Mouse (Mus musculus) hindbrain, embryonic 16.5 days (tissue): ENCODE data around the gene Rdh8. TPM values are rescaled to one million over a fixed set of nuclear protein-coding genes. Genes with fewer than 3 reads are reported as not detected.

Experiments used
- ATAC-seq: fragments of 200-750 bp; cut with Nextera tagmentation; 2 replicates; pipeline ENCODE4 v1.8.0; 2017; ENCODE audit warnings: moderate TSS enrichment, moderate library complexity
- H3K27ac ChIP-seq: fragments of 300-500 bp; sonication (generic); 2 replicates; pipeline ENCODE4 v1.5.1; 2014; ENCODE audit warnings: low read depth, mild to moderate bottlenecking, control low read depth, low read length, moderate library complexity
- H3K27me3 ChIP-seq: fragments of 300-500 bp; sonication (generic); replicated peaks from 2 replicates; pipeline ENCODE4 v1.6.1; 2014; ENCODE audit warnings: low read length; ENCODE audit not compliant: control insufficient read depth, insufficient read depth
- H3K36me3 ChIP-seq: fragments of 300-500 bp; sonication (generic); 2 replicates; pipeline ENCODE4 v1.6.1; 2014; ENCODE audit warnings: mild to moderate bottlenecking, low read length, moderate library complexity, mixed read lengths; ENCODE audit not compliant: control insufficient read depth, insufficient read depth
- H3K4me1 ChIP-seq: fragments of 300-500 bp; sonication (generic); 2 replicates; pipeline ENCODE4 v1.6.1; 2014; ENCODE audit warnings: low read depth, low read length; ENCODE audit not compliant: control insufficient read depth, insufficient read depth
- H3K4me2 ChIP-seq: fragments of 300-500 bp; sonication (generic); 2 replicates; pipeline ENCODE4 v1.6.1; 2014; ENCODE audit warnings: mild to moderate bottlenecking, low read length, control low read depth, moderate library complexity
- H3K4me3 ChIP-seq: fragments of 300-500 bp; sonication (generic); 2 replicates; pipeline ENCODE4 v1.5.1; 2014; ENCODE audit warnings: mild to moderate bottlenecking, low read length, control low read depth, moderate library complexity
- H3K9ac ChIP-seq: fragments of 300-500 bp; sonication (generic); 2 replicates; pipeline ENCODE4 v1.6.1; 2014; ENCODE audit warnings: low read depth, mild to moderate bottlenecking, control low read depth, low read length, moderate library complexity
- H3K9me3 ChIP-seq: fragments of 300-500 bp; sonication (generic); 2 replicates; pipeline ENCODE4 v1.6.1; 2014; ENCODE audit warnings: mild to moderate bottlenecking, low read length, moderate library complexity; ENCODE audit not compliant: control insufficient read depth
- WGBS: fragments of 180-500 bp; shearing (Covaris S2); extraction: QIAGEN DNeasy Blood & Tissue Kit; methylation state at CpG from one replicate; pipeline ENCODE4 v1.1.7; 2014; 5-methylcytosine and 5-hydroxymethylcytosine counted together
- polyA plus RNA-seq: library from polyadenylated mRNA; unstranded; fragments of >200 nt; fragmentation: Nextera tagmentation; extraction: Ambion mirVana; gene quantifications from 2 replicates; pipeline ENCODE4 v1.2.1, GENCODE M21; 2015

Rdh8 gene
- polyA plus RNA-seq, 1 experiment from 2014 or later: not detected

- no peaks in the 10 kb centered on the region for H3K4me1 ChIP-seq
- H3K27ac ChIP-seq: no peak overlapping the region
- H3K36me3 ChIP-seq: no peaks in the 10 kb centered on the region
- peaks cover 6% of the 10 kb centered on the region; the same call in 1 of the 2 replicates for H3K9me3 ChIP-seq
- no peak for ATAC-seq
- 59% methylated on average over 5 of the region's 5 CpGs for WGBS
- H3K4me3 ChIP-seq: no peak overlapping the region
- H3K27me3 ChIP-seq: no peaks in the 10 kb centered on the region
- no peak overlapping the region for H3K9ac ChIP-seq
- no peak overlapping the region for H3K4me2 ChIP-seq
Observed at GRCm38 (mm10) chr9:20805706-20806105, 12.6 kb upstream of the Rdh8 start.

- Histone ChIP-seq H3K9me3 (no peaks in the 10 kb centered on the region), H3K9ac (no peak overlapping the region), H3K4me1 (peaks cover 4% of the 10 kb centered on the region), H3K4me2 (no peak overlapping the region), H3K27ac (no peak overlapping the region), H3K4me3 (no peak overlapping the region), H3K36me3 (no peaks in the 10 kb centered on the region), H3K27me3 (no peaks in the 10 kb centered on the region; the same call in 1 of the 2 replicates)
- 55% methylated on average over 4 of the region's 4 CpGs for WGBS
- no peak for ATAC-seq
Observed at GRCm38 (mm10) chr9:20810271-20810670, 8.0 kb upstream of the Rdh8 start.

- peaks cover 4% of the 10 kb centered on the region for H3K4me1 ChIP-seq
- H3K36me3 ChIP-seq: no peaks in the 10 kb centered on the region
- WGBS: 73% methylated on average over 1 of the region's 1 CpGs
- H3K4me2 ChIP-seq: no peak overlapping the region
- H3K9ac ChIP-seq: no peak overlapping the region
- ATAC-seq: no peak
- no peaks in the 10 kb centered on the region; the same call in 1 of the 2 replicates for H3K27me3 ChIP-seq
- H3K9me3 ChIP-seq: no peaks in the 10 kb centered on the region
- no peak overlapping the region for H3K4me3 ChIP-seq
- H3K27ac ChIP-seq: no peak overlapping the region
Observed at GRCm38 (mm10) chr9:20810773-20811172, 7.5 kb upstream of the Rdh8 start.

- H3K27me3 ChIP-seq: no peaks in the 10 kb centered on the region; the same call in 1 of the 2 replicates
- H3K4me2 ChIP-seq: no peak overlapping the region; the same call in 1 of the 2 replicates
- H3K27ac ChIP-seq: no peak overlapping the region
- H3K4me1 ChIP-seq: peaks cover 4% of the 10 kb centered on the region
- H3K36me3 ChIP-seq: no peaks in the 10 kb centered on the region
- H3K4me3 ChIP-seq: no peak overlapping the region
- WGBS: 12% methylated on average over 19 of the region's 19 CpGs
- H3K9ac ChIP-seq: no peak overlapping the region
- no peaks in the 10 kb centered on the region for H3K9me3 ChIP-seq
- peak; percentile 34 for ATAC-seq
Observed at GRCm38 (mm10) chr9:20812537-20813271, 5.6 kb upstream of the Rdh8 start.

GRCm38 (mm10) chr9:20814521-20815272 is 3.6 kb upstream of the Rdh8 start, which contains the start of gene Col5a3:
Gene Col5a3 (minus strand): TSS chr9:20815067.
- Histone ChIP-seq H3K36me3 (no peaks in the 10 kb centered on the region), H3K9me3 (no peaks in the 10 kb centered on the region), H3K9ac (peak within 1 kb of the TSS; percentile 20; the same call in 1 of the 2 replicates), H3K27me3 (no peaks in the 10 kb centered on the region; the same call in 1 of the 2 replicates), H3K4me2 (peak within 1 kb of the TSS; percentile 49), H3K27ac (no peak within 1 kb of the TSS), H3K4me3 (peak within 1 kb of the TSS; percentile 14; the same call in 1 of the 2 replicates), H3K4me1 (peaks cover 4% of the 10 kb centered on the region)
- 4% methylated on average over 28 of the region's 29 CpGs for WGBS
- ATAC-seq: 0 out of 2 replicates have a peak, but pooled peaks have one; percentile 11

DNA sequence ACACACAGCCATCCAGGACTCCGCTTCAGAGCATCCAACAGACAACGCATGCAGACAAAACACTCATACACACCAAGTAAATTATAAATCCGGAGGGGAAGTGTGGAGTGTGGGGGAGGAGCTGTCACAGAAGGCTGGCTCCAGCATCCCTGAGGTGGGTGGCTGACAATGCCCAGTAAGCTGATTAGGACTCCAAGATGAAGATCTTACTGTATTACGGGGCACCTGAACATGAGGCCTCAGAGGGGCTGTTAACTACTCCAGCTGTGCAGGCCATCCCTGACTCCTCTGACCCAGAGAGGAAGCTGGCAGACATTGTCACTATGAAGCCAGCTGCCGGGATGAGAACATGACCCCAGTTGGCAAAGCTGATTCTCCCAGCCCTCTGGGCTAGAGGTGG is 1.7 kb downstream of the Rdh8 start:
- Histone ChIP-seq H3K9me3 (no peaks in the 10 kb centered on the region), H3K36me3 (no peaks in the 10 kb centered on the region), H3K27ac (no peak overlapping the region), H3K4me3 (no peak overlapping the region), H3K9ac (no peak overlapping the region), H3K27me3 (no peaks in the 10 kb centered on the region), H3K4me2 (no peak overlapping the region), H3K4me1 (peaks cover under 1% of the 10 kb centered on the region; the same call in 1 of the 2 replicates)
- WGBS: 78% methylated on average over 5 of the region's 5 CpGs
- no peak for ATAC-seq

DNA sequence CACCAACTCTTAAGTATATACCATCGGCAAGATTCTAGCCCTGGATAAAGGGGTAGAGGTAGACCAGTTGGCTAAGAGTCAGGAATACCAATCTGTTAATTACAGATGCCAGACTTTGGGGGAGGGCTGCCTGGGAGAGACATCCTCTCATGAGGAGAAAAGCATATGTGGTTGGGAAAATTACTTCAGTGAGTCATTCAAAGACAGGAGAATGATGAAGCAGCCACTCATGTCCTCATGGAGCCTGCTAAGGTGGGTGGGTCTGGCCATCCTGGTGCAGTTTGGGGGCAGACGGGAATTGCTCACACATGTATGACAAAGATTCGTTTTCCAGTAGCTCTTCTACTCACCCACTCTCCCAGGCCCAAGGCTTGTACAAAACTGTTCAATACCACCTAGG is 4.5 kb downstream of the Rdh8 start:
- no peak for ATAC-seq
- Histone ChIP-seq H3K4me3 (no peak overlapping the region), H3K27me3 (no peaks in the 10 kb centered on the region), H3K36me3 (no peaks in the 10 kb centered on the region), H3K9me3 (no peaks in the 10 kb centered on the region), H3K9ac (no peak overlapping the region), H3K27ac (no peak overlapping the region), H3K4me2 (no peak overlapping the region), H3K4me1 (no peaks in the 10 kb centered on the region)
- WGBS: 89% methylated on average over 3 of the region's 3 CpGs

DNA sequence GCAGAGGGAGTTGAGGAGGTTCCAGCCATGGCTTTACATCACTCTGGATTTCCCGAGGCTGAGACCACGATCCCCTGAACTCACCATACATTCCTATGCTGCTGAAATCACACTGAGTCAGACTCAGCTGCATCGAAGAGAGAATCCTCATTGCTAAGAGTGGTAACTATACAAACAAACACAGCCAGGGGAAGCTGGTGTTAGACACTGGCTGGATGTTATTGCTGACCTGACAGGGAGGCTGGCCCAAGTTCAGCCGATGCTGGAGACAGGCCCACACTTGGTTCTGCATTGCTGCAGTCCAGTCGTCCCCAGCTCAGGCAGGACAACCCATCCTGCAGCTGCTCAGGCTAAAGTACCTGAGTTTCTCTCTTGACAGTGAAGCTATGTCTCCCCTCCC is 7.5 kb downstream of the Rdh8 start:
- Histone ChIP-seq H3K27ac (no peak overlapping the region), H3K4me2 (no peak overlapping the region), H3K9me3 (no peaks in the 10 kb centered on the region), H3K36me3 (no peaks in the 10 kb centered on the region), H3K27me3 (no peaks in the 10 kb centered on the region), H3K4me1 (peaks cover 4% of the 10 kb centered on the region), H3K4me3 (no peak overlapping the region), H3K9ac (no peak overlapping the region)
- no peak for ATAC-seq
- WGBS: 80% methylated on average over 5 of the region's 5 CpGs

GRCm38 (mm10) chr9:20828127-20828526 is 9.8 kb downstream of the Rdh8 start:
- 98% methylated on average over 1 of the region's 1 CpGs for WGBS

More at GRCm38 (mm10) chr9:20828127-20828526, 9.8 kb downstream of the Rdh8 start:
- Histone ChIP-seq H3K9ac (no peak overlapping the region), H3K27ac (no peak overlapping the region), H3K4me1 (peaks cover 8% of the 10 kb centered on the region), H3K36me3 (no peaks in the 10 kb centered on the region), H3K27me3 (no peaks in the 10 kb centered on the region), H3K9me3 (no peaks in the 10 kb centered on the region), H3K4me3 (no peak overlapping the region), H3K4me2 (no peak overlapping the region)
- no peak for ATAC-seq
